Mouse (Mus musculus) right cerebral cortex, postnatal 14 days (tissue): ENCODE results near the gene Rnft2.
A peak's percentile ranks its signal among the peaks of the same experiment; 100 is the strongest.

ENCODE experiments used
- DNase-seq: peaks from one replicate; pipeline ENCODE4 v3.0.0; 2022

Rnft2 gene

GRCm38 (mm10) chr5:118171665-118172064 is 73.3 kb downstream of the Rnft2 start:
- DNase-seq: peak; percentile 52

GRCm38 (mm10) chr5:118170888-118171529 is 73.9 kb downstream of the Rnft2 start:
- peak; percentile 44 for DNase-seq

- DNase-seq: peak; percentile 48
These were observed 75.4 kb downstream of the Rnft2 start for GRCm38 (mm10) chr5:118169222-118170221.

- DNase-seq: no peak
These were observed 77.3 kb downstream of the Rnft2 start for GRCm38 (mm10) chr5:118167561-118167995.

- DNase-seq: no peak
These were observed 79.5 kb downstream of the Rnft2 start for GRCm38 (mm10) chr5:118165462-118165861.

GRCm38 (mm10) chr5:118164581-118164980 is 80.3 kb downstream of the Rnft2 start, which contains the start of gene Hrk:
TSS of gene Hrk (plus strand) at chr5:118164648.
- peak; percentile 19 for DNase-seq

GRCm38 (mm10) chr5:118160691-118161090 is 84.2 kb downstream of the Rnft2 start:
- DNase-seq: no peak

- DNase-seq: no peak
These were observed 87.9 kb downstream of the Rnft2 start for GRCm38 (mm10) chr5:118156976-118157375.

- no peak for DNase-seq
These were observed 89.4 kb downstream of the Rnft2 start for GRCm38 (mm10) chr5:118155565-118155947.

- DNase-seq: peak; percentile 90
These were observed 89.9 kb downstream of the Rnft2 start, which contains the start of gene Fbxw8 for GRCm38 (mm10) chr5:118154839-118155564. TSS of gene Fbxw8 (minus strand) at chr5:118155464.

GRCm38 (mm10) chr5:118149711-118150110 is 95.2 kb downstream of the Rnft2 start:
- no peak for DNase-seq

GRCm38 (mm10) chr5:118147264-118147663 is 97.7 kb downstream of the Rnft2 start:
- DNase-seq: no peak

- no peak for DNase-seq
These were observed 98.8 kb downstream of the Rnft2 start for GRCm38 (mm10) chr5:118145999-118146679.

GRCm38 (mm10) chr5:118145458-118145857 is 99.5 kb downstream of the Rnft2 start:
- no peak for DNase-seq

- no peak for DNase-seq
These were observed 100.1 kb downstream of the Rnft2 start for GRCm38 (mm10) chr5:118144770-118145169.

- DNase-seq: no peak
These were observed 100.6 kb downstream of the Rnft2 start for GRCm38 (mm10) chr5:118144327-118144726.

- DNase-seq: no peak
These were observed 101.5 kb downstream of the Rnft2 start for GRCm38 (mm10) chr5:118143211-118144026.

- DNase-seq: no peak
These were observed 102.4 kb downstream of the Rnft2 start for GRCm38 (mm10) chr5:118142471-118142870.
